Mouse (Mus musculus) embryonic facial prominence, embryonic 13.5 days (tissue): Measurements from ENCODE around the gene Gm10392. TPM values are rescaled to one million over a fixed set of nuclear protein-coding genes. Genes with fewer than 3 reads are reported as not detected.

ENCODE experiments used
- polyA plus RNA-seq: library from polyadenylated mRNA; unstranded; fragments of >200 nt; fragmentation: Nextera tagmentation; extraction: Ambion mirVana; gene quantifications from 2 replicates; pipeline ENCODE4 v1.2.1, GENCODE M21; 2015

Gm10392 gene
- polyA plus RNA-seq, 1 experiment from 2014 or later, result not detected

Other genes starting within 250 kb of the Gm10392 start
- 0.10 and 0.40 TPM in 2 replicates for gene Coro6, start 56.8 kb downstream of the Gm10392 start, polyA plus RNA-seq
- 8.5 and 10.4 TPM in 2 replicates for gene Ankrd13b, start 29.5 kb downstream of the Gm10392 start, polyA plus RNA-seq
- gene Git1, start 25.6 kb downstream of the Gm10392 start, polyA plus RNA-seq, result 10.8 and 11.1 TPM in 2 replicates
- gene Abhd15, start 4.1 kb downstream of the Gm10392 start, polyA plus RNA-seq, result 2.0 and 2.2 TPM in 2 replicates
- gene Trp53i13, start 3.2 kb downstream of the Gm10392 start, polyA plus RNA-seq, result 54.7 and 55.2 TPM in 2 replicates
- 14.3 and 15.2 TPM in 2 replicates for gene Taok1, start 88.6 kb upstream of the Gm10392 start, polyA plus RNA-seq
- gene Nufip2, start 167.0 kb upstream of the Gm10392 start, polyA plus RNA-seq, result 5.2 and 5.9 TPM in 2 replicates
- gene Cryba1, start 206.1 kb upstream of the Gm10392 start, polyA plus RNA-seq, result 1.1 TPM in 1 of 2 replicates, not detected in the other
- 28.4 and 34.0 TPM in 2 replicates for gene Myo18a, start 244.0 kb upstream of the Gm10392 start, polyA plus RNA-seq